Mouse (Mus musculus): ENCODE results near the gene Tagln3.

Gene Tagln3

DNA sequence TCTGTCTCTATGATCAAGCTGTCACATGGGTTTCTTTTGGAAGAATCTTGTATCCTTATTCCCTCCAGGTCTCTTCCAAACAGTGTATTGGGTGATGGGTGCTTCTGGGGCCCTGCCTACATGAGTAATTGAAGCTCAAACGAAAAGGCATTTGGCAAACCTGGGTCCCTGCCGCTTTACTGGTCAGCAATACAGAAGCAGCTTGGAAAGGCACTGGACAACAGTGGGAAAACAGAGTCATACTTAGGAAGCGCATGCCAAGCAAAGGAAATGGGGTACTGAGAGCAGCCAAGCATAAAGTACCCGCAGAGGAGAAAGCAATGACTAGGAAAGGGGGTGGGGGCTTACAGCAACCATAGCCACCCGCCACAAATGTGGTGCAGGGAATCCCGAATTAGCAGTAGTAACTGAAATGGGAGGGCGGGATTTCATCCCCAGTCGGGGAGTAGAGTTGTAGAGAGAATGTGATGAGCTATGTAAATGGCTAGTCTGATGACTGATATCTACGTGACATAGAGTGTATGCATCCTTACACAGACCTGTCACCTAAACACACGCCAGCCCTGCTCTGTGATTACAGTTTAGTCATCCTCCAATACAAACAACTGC, 4.3 kb downstream of the Tagln3 start:
- no peak for DNase-seq (ENCODE audit: low spot score in 2 of 2)

DNA sequence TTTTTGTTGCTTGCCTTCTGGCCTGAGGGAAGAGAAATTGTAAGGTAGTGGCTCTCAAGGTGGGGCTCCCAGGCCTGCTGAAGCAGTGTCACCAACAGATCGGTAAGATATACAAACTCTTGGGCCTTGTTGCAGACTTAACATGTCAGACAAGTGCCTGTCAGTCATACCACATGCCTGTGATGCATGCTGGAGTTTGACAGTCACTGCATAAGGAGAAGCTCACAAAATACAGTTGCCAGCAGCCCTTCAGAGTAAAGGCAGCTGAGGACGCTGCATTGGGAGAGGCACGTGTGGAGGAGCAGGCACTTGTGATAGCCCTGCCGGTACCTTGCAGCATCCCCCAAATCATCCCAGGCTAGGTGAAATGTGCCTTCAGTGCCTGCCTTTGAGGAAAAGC, 6.1 kb downstream of the Tagln3 start:
- DNase-seq (ENCODE audit: low spot score in 2 of 2), result no peak

DNA sequence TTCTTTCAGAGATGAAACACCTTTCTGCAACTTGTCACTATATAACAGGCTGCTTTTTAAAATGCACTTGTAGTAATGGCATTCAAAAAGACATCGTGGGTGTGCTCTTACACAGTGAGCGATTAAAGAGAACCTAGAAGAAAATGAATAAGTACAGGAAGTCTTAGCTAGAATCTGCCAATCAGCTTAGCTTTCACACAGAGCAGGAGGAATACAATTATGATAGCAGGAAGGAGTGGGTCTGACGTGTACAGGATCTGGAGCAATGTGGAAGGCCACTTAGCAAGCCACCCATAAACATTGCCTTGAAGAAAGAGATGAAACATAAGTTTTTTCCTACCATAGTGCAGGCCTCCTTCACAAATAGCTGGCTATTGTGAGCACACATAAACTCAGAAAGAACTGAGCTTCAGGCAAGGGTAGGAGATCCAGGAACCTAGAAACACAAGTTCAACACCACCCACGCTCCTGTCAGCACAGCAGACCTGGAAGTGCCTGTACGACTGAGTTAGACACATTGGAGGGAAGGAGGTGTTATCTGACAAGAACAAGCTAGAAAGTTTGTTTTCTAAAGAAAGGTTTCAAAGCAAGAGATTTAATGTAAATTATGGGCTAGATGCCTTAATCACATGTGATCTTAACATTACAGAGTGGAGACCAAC, 9.8 kb downstream of the Tagln3 start:
- no peak for DNase-seq (ENCODE audit: low spot score in 2 of 2)

DNA sequence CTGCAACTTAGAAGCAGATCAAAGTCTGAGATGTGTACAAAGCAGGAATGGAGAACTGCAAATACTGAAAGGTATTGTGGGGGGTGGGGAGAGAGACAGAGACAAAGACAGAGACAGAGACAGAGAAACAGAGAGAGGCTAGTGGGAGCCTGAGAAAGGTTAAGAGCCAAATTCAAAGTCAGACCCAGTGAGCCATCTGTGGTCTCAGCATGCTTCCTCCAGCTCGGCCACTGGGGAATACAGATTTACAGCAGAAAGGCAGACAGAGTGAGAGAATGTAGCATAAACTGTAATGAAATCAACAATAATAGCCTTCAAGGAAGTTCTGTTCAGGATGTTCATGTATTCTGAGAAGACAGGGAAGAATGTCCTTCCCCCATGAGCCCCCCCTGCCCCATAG, 10.5 kb downstream of the Tagln3 start:
- no peak for DNase-seq (ENCODE audit: low spot score in 2 of 2)

DNA sequence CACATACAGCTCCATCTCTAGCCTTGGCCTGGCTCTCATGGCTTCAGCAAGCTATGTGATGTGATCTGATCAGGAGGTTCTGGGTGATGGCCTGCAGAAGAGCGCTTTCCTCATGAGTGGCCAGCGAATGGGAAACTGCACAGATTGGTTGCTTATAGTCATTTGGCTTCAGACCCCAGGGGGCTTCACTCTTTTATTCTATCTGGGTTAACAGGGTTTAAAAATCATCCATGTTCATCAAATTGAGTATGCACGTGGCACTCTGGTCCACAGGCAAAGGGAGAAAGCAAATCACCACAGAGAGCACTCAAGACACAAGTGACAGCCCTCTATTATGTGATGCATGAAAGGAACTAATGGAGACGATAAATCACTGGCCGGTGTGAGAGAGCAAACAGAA, 11.1 kb downstream of the Tagln3 start:
- DNase-seq (ENCODE audit: low spot score in 2 of 2), result no peak

DNA sequence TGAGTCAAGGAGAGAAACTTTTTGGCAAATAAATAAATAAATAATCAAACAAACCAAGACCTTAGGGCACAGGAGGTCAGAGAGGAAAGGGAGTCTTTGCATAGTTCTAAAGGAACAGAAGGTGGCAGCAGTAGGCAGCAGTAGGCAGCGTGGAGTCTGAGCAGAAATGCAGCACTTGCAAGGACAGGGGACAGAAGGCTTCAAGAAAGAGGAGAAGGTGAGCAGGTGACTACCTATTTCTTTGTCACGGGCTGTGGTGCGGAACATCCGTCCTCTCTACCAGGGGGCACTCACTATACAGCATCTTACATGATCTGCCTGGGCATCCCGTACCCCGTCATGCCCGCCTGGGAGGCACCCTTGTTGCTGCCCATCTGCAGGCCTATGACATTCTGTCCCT, 13.1 kb downstream of the Tagln3 start:
- no peak for DNase-seq (ENCODE audit: low spot score in 2 of 2)

DNA sequence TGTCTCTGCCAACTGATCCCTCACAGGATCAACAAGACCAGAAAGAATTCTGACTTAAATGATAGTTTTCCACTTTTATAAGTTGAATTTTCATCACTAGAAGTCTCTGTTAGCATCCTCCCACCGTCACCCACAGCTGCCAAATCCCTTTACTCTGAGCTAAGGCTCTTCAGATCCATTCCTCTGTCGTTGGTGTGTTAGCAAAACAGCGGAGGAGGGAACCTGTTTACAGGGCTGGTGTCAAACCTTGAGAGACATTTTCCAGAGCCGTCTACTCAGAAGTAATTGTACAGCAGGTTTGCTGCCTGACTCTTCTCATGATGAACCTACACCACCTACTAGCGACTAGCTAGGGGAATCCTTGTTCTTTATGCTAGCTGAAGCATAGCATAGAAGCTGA, 25.1 kb downstream of the Tagln3 start:
- no peak for DNase-seq (ENCODE audit: low spot score in 2 of 2)

DNA sequence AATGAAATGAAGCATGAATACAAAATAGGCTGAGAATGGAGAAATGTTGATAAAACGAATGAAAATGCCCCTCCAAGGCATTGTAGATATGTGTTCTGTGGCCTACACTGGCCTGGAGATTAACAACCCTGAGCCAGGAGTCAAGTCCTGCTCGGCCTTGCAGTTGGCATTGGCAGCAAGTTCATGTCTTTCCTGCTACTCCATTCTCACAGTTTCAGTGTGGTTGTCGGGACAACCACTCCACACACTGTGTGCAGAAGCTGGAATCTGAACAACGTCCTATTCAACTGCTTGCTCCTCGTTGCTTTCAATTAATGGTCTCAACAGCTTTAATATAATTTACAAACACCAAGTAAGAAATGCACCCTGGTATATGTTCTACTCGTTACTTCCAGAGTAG, 26.4 kb downstream of the Tagln3 start:
- DNase-seq (ENCODE audit: low spot score in 2 of 2), result no peak

DNA sequence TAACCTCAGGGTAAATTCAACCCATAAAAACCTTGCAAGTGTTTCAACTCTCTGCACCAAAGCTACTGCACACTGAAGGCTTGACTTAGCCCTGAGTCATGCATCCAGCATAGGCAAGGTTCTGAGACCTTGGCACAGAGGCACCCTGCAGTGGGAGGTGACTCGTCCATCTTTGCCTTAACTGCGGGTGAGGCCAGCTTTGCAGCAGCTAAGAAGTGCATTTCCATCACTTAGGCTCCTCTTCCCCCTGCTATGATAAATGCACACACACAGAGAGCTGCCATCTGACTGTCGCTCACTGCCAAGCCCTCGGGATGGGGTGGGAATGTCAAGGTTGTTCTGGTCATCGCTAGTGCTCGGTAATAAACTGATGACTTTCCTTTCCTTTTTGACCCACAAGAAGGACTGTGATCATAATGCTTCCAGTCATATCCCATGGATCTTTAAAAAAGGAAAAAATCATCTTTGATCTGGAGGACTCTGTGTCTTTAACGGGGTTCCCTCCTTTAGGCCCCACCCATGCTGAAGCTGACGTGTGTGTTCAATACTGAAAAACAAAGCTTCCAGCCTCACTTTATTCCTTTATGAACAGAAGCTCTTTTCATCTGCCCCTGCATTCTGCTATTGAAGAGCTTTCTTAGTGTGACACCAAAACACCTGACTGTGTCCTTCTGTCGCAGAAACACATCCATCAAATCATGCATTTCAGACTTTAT, 28.8 kb downstream of the Tagln3 start:
- no peak for DNase-seq (ENCODE audit: low spot score in 2 of 2)

DNA sequence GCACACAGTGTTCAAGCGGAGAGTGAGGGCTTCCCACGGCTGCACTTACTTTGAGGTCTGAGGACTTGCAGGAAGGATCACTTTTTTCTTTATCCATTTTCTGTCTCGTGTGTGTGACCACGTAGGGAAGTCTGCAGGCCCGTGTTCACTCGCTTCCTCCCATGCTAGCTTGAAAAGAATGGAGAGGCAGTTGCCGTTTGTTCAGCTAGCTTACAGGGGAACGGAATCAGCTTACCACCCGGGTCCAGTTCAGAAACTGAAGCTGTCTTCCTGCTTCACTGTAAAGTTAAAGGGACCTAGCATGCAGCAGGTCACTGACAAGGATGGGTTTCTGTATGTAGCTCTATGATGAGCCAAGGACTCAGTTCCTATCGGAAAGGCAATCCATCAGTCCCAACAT, 30.9 kb downstream of the Tagln3 start, which contains the start of gene Tmprss7:
TSS of gene Tmprss7 (minus strand) at position 101 of the 400 bp plus-strand sequence.
- no peak for DNase-seq (ENCODE audit: low spot score in 2 of 2)

DNA sequence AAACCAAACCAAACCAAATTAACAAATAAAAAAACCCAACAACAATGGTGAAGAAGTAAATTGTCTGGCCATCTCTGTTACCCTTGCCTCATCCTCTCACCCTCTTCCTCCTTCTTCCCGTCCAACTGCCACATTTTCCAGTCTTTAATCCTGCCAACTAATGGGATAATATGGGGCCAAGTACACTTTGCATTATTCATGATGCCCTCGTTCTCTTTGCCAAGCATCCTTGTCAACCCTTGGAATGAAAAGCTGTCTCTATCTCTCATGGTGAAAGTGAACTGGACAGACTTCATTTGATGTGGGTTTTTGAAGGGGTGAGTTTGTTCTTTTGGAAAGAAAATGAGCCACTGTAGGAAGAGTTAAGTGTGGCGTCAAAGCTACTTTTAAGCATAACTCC, 31.6 kb downstream of the Tagln3 start:
- DNase-seq (ENCODE audit: low spot score in 2 of 2), result no peak

DNA sequence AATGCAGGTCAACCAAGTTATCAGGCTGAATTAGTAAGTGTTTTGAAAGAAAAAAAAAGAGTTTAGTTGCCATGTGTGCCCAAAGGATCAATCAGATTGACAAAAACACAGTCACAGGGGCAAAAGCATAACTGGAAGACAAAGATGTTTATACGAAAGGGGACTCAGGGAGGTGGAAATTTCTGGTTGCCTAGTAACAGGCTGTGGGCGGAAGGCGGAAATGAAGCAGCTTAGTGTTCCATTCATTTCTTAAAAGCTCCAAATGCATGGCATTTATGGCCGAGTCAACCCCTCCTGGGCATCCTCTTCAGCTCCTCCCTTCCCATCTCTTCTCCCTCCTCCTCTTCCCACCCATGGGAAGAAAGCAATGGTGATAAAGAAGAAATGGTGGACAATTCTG, 34.2 kb downstream of the Tagln3 start:
- DNase-seq (ENCODE audit: low spot score in 2 of 2), result no peak

DNA sequence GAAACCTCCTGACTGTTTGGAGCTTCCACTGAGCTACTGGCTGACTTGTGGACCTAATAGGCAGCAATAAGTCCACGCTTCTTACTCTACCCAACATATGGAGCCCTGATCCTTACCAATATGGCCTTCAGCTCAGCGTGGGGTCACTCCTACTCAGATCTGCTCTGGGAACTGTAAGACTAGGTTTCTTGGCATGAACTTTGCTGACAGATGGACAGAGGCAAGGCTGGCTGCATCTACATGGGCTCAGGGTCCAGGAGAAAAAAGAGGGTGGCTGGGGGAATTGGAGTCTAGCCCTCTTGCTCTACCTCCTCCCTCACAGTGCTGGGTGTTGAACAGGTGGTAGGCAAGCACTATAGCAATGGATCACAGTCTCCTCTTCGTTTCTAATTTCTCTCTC, 37.6 kb downstream of the Tagln3 start:
- no peak for DNase-seq (ENCODE audit: low spot score in 2 of 2)

DNA sequence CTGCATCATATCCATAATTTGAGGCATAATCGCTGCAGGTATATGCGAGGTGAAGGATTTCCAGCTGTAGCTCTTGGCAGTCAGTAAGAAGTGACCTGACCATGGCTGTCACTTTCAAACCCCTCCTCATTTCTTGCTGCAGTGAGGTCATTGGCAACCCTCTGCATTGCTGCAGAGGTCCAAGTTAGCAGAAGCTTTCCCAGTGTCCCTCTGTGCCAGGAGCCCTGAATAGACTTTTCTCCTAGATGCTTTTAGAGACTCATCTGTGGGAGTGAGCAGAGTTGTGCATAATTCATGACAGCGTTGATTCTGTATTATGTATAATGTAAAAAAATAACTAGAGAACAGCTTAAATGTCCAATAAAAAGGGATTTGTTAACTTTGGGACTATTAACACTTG, 39.1 kb downstream of the Tagln3 start:
- no peak for DNase-seq (ENCODE audit: low spot score in 2 of 2)

DNA sequence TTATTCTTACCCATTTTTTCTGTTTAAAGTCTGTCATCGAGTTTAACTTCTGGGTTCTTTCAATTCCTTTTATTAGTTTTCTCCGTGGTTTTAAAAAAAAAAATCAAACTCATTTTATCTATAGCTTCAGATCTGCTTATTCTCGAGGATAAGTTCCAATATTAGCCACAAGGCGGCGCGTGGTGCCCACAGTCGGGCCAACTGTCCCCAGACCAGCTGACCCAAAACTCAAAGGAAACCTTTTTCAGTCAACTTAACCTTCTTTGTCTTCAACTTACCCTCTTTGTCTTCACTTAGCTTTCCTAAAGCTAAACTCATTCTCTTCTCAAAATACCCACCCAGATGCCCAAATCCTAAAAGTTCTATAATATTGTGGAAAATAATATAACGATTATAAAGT, 39.6 kb downstream of the Tagln3 start:
- DNase-seq (ENCODE audit: low spot score in 2 of 2), result peak; percentile 37 to 75

DNA sequence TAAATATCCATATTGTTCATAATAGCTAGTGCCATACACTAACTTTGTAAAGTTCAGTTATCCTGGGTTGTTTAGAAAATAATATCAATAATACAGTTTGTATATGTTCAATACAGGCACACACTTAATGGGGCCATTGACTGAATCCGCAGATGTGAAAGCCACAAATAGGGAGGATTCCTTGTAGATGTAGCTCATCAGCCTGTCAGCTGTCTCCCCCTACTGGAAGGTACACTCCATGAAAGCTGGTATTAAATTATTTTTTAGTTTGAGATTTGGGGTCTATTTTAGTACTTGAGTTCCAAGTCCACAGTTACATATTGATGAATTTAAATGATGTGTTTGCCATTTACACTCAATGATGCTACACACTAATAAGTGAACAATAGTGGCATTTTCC, 47.9 kb downstream of the Tagln3 start:
- DNase-seq (ENCODE audit: low spot score in 2 of 2), result no peak

DNA sequence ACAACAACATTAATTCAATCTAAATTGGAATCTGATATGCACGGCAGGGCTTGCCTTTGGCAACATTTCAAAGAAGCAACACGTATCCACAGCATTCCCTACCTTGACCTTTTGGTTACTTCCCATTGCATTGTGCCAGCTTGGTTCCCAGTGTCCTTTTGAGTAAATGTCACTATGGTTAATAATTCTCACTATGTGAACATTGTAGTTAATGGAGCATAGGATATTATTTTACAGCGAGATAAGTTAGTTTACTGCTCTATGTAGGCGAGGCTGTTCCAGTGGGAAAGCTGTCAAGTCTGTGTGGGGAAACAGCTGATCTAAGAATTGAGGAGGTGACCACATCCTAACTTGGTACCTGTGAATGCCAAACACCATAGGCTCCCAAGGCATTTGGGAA, 54.4 kb downstream of the Tagln3 start:
- DNase-seq (ENCODE audit: low spot score in 2 of 2), result no peak

DNA sequence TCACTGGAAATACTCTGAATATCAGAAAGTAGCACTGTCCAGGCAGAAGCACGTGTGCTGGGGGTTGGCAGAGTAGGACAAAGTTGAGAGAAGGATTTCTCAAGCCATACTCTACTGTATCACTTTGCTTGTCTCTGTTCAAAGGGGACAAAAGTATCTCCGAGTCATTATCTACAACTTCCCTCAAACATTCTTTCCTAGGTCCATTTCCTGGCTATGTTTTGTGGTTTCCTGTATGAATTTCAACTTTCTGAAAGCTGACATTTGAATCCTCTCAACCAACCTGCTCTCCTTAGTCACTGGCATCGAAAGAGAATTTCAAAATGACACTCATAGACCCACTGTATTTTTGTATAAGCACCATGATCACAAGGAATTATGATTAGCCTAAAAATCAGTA, 56.2 kb downstream of the Tagln3 start:
- DNase-seq (ENCODE audit: low spot score in 2 of 2), result no peak

DNA sequence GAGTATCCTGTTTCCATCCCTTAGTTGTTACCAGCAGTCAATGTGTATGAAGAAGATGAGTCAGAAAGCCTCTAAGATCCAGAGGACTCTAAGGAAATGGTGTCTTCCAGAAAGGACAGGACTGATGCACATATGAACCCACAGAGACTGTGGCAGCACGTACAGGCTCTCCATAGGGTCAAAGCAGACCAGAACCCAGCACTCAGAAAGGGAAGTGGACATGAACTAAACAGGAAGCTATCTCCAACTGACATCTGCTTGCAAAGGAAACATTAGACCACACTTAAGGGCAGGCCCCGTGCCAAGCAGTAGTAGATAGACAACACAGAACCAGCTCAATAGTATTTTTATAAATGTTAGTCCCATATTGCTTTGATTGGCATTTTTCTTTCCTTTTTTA, 58.3 kb downstream of the Tagln3 start:
- no peak for DNase-seq (ENCODE audit: low spot score in 2 of 2)

DNA sequence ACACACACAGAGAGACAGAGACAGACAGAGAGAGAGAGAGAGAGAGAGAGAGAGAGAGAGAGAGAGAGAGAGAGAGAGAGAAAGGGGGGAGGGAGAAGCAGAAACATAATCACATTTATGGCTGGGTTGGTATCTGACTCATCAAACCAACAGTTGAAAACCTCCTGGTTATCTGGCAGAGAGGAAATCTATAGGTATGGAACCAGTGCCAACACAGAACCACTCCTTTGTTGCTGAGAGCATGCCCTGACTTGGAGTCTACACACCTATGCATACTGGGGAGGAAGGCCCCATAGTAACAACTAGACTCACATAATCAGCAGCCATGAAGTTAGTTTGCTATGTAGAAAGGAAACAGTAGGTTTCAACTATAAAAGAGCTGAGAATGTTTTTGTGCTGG, 62.0 kb downstream of the Tagln3 start:
- DNase-seq (ENCODE audit: low spot score in 2 of 2), result no peak

Measured in spleen, postnatal 4 days (tissue).